Mouse (Mus musculus): Measurements from ENCODE around the gene Gm20388. TPM values are rescaled to one million over a fixed set of nuclear protein-coding genes. Genes with fewer than 3 reads are reported as not detected.

Gene Gm20388
- polyA plus RNA-seq, 1 experiment from 2014 or later, result not detected

GRCm38 (mm10) chr8:122049266-122049665 is 2138.6 kb downstream of the Gm20388 start:
- Histone ChIP-seq H3K4me3 (no peak overlapping the region), H3K4me2 (replicated peaks) (no peak overlapping the region), H3K9me3 (no peaks in the 10 kb centered on the region), H3K27me3 (no peaks in the 10 kb centered on the region; the same call in 1 of the 2 replicates), H3K4me1 (peaks cover 15% of the 10 kb centered on the region), H3K27ac (no peak overlapping the region), H3K9ac (no peak overlapping the region), H3K36me3 (no peaks in the 10 kb centered on the region)
- WGBS, result 84% methylated on average over 4 of the region's 4 CpGs
- ATAC-seq (ENCODE audit: insufficient number of reproducible peaks, insufficient read depth, low FRiP score, low TSS enrichment), result no peak

- H3K9me3 ChIP-seq, result no peaks in the 10 kb centered on the region
- no peak overlapping the region for H3K4me2 ChIP-seq (replicated peaks)
- peaks cover 20% of the 10 kb centered on the region for H3K4me1 ChIP-seq
- no peak for ATAC-seq (ENCODE audit: insufficient number of reproducible peaks, insufficient read depth, low FRiP score, low TSS enrichment)
- no peaks in the 10 kb centered on the region for H3K36me3 ChIP-seq
- H3K27ac ChIP-seq, result no peak overlapping the region
- WGBS, result 48% methylated on average over 2 of the region's 2 CpGs
- no peak overlapping the region for H3K4me3 ChIP-seq
- H3K27me3 ChIP-seq, result no peaks in the 10 kb centered on the region; the same call in 1 of the 2 replicates
- no peak overlapping the region for H3K9ac ChIP-seq
Measured at GRCm38 (mm10) chr8:122049923-122050322, 2139.3 kb downstream of the Gm20388 start.

GRCm38 (mm10) chr8:122050620-122051019 is 2140.0 kb downstream of the Gm20388 start:
- Histone ChIP-seq H3K4me2 (replicated peaks) (no peak overlapping the region), H3K4me3 (no peak overlapping the region), H3K9me3 (no peaks in the 10 kb centered on the region), H3K27me3 (no peaks in the 10 kb centered on the region; the same call in 1 of the 2 replicates), H3K9ac (no peak overlapping the region), H3K36me3 (no peaks in the 10 kb centered on the region), H3K27ac (no peak overlapping the region), H3K4me1 (peaks cover 22% of the 10 kb centered on the region)
- 92% methylated on average over 9 of the region's 9 CpGs for WGBS
- ATAC-seq (ENCODE audit: insufficient number of reproducible peaks, insufficient read depth, low FRiP score, low TSS enrichment), result no peak

GRCm38 (mm10) chr8:122055321-122055720 is 2144.7 kb downstream of the Gm20388 start:
- Histone ChIP-seq H3K4me3 (no peak overlapping the region), H3K27ac (no peak overlapping the region), H3K9ac (no peak overlapping the region), H3K36me3 (no peaks in the 10 kb centered on the region), H3K9me3 (no peaks in the 10 kb centered on the region), H3K27me3 (no peaks in the 10 kb centered on the region; the same call in 1 of the 2 replicates), H3K4me2 (replicated peaks) (no peak overlapping the region), H3K4me1 (peaks cover 26% of the 10 kb centered on the region)
- no peak for ATAC-seq (ENCODE audit: insufficient number of reproducible peaks, insufficient read depth, low FRiP score, low TSS enrichment)
- WGBS, result 42% methylated on average over 10 of the region's 10 CpGs

GRCm38 (mm10) chr8:122056113-122056512 is 2145.5 kb downstream of the Gm20388 start:
- Histone ChIP-seq H3K27ac (no peak overlapping the region), H3K4me1 (peaks cover 27% of the 10 kb centered on the region), H3K4me3 (no peak overlapping the region), H3K9ac (no peak overlapping the region), H3K4me2 (replicated peaks) (no peak overlapping the region), H3K36me3 (no peaks in the 10 kb centered on the region), H3K9me3 (no peaks in the 10 kb centered on the region), H3K27me3 (no peaks in the 10 kb centered on the region; the same call in 1 of the 2 replicates)
- ATAC-seq (ENCODE audit: insufficient number of reproducible peaks, insufficient read depth, low FRiP score, low TSS enrichment), result no peak
- WGBS, result 25% methylated on average over 1 of the region's 1 CpGs

- Histone ChIP-seq H3K4me3 (no peak overlapping the region), H3K36me3 (no peaks in the 10 kb centered on the region), H3K4me1 (peaks cover 27% of the 10 kb centered on the region), H3K4me2 (replicated peaks) (no peak overlapping the region), H3K9me3 (no peaks in the 10 kb centered on the region), H3K9ac (no peak overlapping the region), H3K27ac (no peak overlapping the region), H3K27me3 (no peaks in the 10 kb centered on the region; the same call in 1 of the 2 replicates)
- no peak for ATAC-seq (ENCODE audit: insufficient number of reproducible peaks, insufficient read depth, low FRiP score, low TSS enrichment)
- 72% methylated on average over 7 of the region's 7 CpGs for WGBS
Measured at GRCm38 (mm10) chr8:122056882-122057281, 2146.2 kb downstream of the Gm20388 start.

- Histone ChIP-seq H3K27ac (no peak overlapping the region), H3K27me3 (no peaks in the 10 kb centered on the region; the same call in 1 of the 2 replicates), H3K4me3 (no peak overlapping the region), H3K4me1 (peaks cover 30% of the 10 kb centered on the region), H3K4me2 (replicated peaks) (no peak overlapping the region), H3K36me3 (no peaks in the 10 kb centered on the region), H3K9ac (no peak overlapping the region), H3K9me3 (no peaks in the 10 kb centered on the region)
- no peak for ATAC-seq (ENCODE audit: insufficient number of reproducible peaks, insufficient read depth, low FRiP score, low TSS enrichment)
- 64% methylated on average over 9 of the region's 9 CpGs for WGBS
Measured at GRCm38 (mm10) chr8:122058510-122058909, 2147.9 kb downstream of the Gm20388 start.

GRCm38 (mm10) chr8:122058951-122059350 is 2148.3 kb downstream of the Gm20388 start:
- Histone ChIP-seq H3K4me2 (replicated peaks) (no peak overlapping the region), H3K4me3 (no peak overlapping the region), H3K27ac (no peak overlapping the region), H3K36me3 (no peaks in the 10 kb centered on the region), H3K4me1 (peaks cover 33% of the 10 kb centered on the region), H3K9me3 (no peaks in the 10 kb centered on the region), H3K27me3 (no peaks in the 10 kb centered on the region), H3K9ac (no peak overlapping the region)
- WGBS, result 79% methylated on average over 8 of the region's 8 CpGs
- no peak for ATAC-seq (ENCODE audit: insufficient number of reproducible peaks, insufficient read depth, low FRiP score, low TSS enrichment)

GRCm38 (mm10) chr8:122062508-122063223 is 2152.0 kb downstream of the Gm20388 start:
- no peak overlapping the region for H3K4me2 ChIP-seq (replicated peaks)
- H3K4me3 ChIP-seq, result no peak overlapping the region
- peaks cover 25% of the 10 kb centered on the region for H3K4me1 ChIP-seq
- no peaks in the 10 kb centered on the region for H3K36me3 ChIP-seq
- no peaks in the 10 kb centered on the region for H3K9me3 ChIP-seq
- no peaks in the 10 kb centered on the region for H3K27me3 ChIP-seq
- no peak for ATAC-seq (ENCODE audit: insufficient number of reproducible peaks, insufficient read depth, low FRiP score, low TSS enrichment)
- 70% methylated on average over 12 of the region's 12 CpGs for WGBS
- no peak overlapping the region for H3K9ac ChIP-seq
- H3K27ac ChIP-seq, result no peak overlapping the region

- Histone ChIP-seq H3K36me3 (no peaks in the 10 kb centered on the region), H3K4me1 (peaks cover 25% of the 10 kb centered on the region), H3K4me2 (replicated peaks) (no peak overlapping the region), H3K9me3 (no peaks in the 10 kb centered on the region), H3K27me3 (no peaks in the 10 kb centered on the region), H3K27ac (no peak overlapping the region), H3K4me3 (no peak overlapping the region), H3K9ac (no peak overlapping the region)
- WGBS, result 33% methylated on average over 7 of the region's 7 CpGs
- ATAC-seq (ENCODE audit: insufficient number of reproducible peaks, insufficient read depth, low FRiP score, low TSS enrichment), result peak; percentile 36; the same call in 1 of the 2 replicates
Measured at GRCm38 (mm10) chr8:122064353-122064752, 2153.7 kb downstream of the Gm20388 start.

GRCm38 (mm10) chr8:122067783-122068505 is 2157.3 kb downstream of the Gm20388 start:
- 75% methylated on average over 15 of the region's 15 CpGs for WGBS
- Histone ChIP-seq H3K27ac (no peak overlapping the region), H3K9me3 (no peaks in the 10 kb centered on the region), H3K4me2 (replicated peaks) (no peak overlapping the region), H3K36me3 (no peaks in the 10 kb centered on the region), H3K27me3 (no peaks in the 10 kb centered on the region), H3K4me3 (no peak overlapping the region), H3K4me1 (peaks cover 18% of the 10 kb centered on the region), H3K9ac (no peak overlapping the region)
- no peak for ATAC-seq (ENCODE audit: insufficient number of reproducible peaks, insufficient read depth, low FRiP score, low TSS enrichment)

- no peak overlapping the region for H3K4me3 ChIP-seq
- H3K27me3 ChIP-seq, result no peaks in the 10 kb centered on the region
- no peak overlapping the region for H3K27ac ChIP-seq
- H3K4me2 ChIP-seq (replicated peaks), result no peak overlapping the region
- no peaks in the 10 kb centered on the region for H3K36me3 ChIP-seq
- no peak for ATAC-seq (ENCODE audit: insufficient number of reproducible peaks, insufficient read depth, low FRiP score, low TSS enrichment)
- H3K4me1 ChIP-seq, result peaks cover 16% of the 10 kb centered on the region
- 78% methylated on average over 13 of the region's 13 CpGs for WGBS
- H3K9me3 ChIP-seq, result no peaks in the 10 kb centered on the region
- H3K9ac ChIP-seq, result no peak overlapping the region
Measured at GRCm38 (mm10) chr8:122068609-122069008, 2158.0 kb downstream of the Gm20388 start.
